Mouse (Mus musculus): ENCODE measurements around the gene Ptprj. TPM values are rescaled to one million over a fixed set of nuclear protein-coding genes. Genes with fewer than 3 reads are reported as not detected.

The Ptprj gene
- polyA plus RNA-seq, 2 experiments, result 2.7 to 3.9 TPM

DNA sequence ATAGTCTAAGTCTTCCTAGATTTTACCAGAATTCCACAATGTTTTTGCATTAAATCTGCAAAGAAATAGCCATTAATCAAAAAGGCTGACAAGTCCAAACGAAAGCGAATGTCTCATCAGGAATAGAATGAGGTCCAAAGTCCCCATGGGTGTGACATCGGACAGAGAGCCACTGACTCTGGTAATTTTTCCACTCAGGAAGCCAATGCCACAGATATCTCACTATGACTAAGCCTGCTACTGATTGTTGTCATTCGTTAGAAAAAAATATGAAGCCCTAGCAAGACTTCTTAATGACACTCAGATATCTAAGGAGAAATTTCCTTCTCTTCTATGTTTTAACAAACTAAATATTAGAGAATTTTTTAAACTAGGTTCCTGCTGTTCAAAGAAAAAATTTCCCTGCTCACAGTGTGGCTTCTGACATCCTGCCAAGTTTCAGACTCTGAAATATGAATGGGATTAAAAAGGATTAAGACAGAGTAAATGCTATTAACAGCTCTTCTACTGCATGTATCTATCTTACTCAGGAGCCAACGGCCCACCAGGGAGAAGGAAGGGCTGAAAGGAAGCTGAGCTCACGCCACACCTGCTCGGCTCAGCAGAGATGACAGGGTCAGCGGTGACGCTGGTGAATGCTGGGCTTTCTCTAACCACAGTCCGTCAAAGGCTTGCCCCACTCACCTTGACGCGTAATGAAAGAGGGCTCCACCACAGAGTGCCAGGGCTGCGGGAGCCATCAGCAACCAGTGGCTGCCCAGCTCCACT lies 90.0 kb downstream of the Ptprj start:
- Histone ChIP-seq H3K4me1 (ENCODE audit: control insufficient read depth, insufficient read depth, low read length) (peaks cover 8% of the 10 kb centered on the region), H3K9ac (ENCODE audit: low read depth, low read length, severe bottlenecking) (no peak overlapping the region), H3K36me3 (ENCODE audit: control insufficient read depth, insufficient read depth, low read length) (no peaks in the 10 kb centered on the region), H3K27ac (replicated peaks; ENCODE audit: low read depth, low read length) (no peak overlapping the region), H3K4me3 (replicated peaks; ENCODE audit: low read length) (no peak overlapping the region), H3K9me3 (ENCODE audit: control insufficient read depth, low read length) (no peaks in the 10 kb centered on the region), H3K27me3 (ENCODE audit: control insufficient read depth, insufficient read depth, low read length) (no peaks in the 10 kb centered on the region), H3K4me2 (replicated peaks; ENCODE audit: low read depth, low read length, severe bottlenecking) (no peak overlapping the region)
- no peak for TF ChIP-seq POLR2A (IDR thresholded peaks at IDR 0.05; ENCODE audit: borderline replicate concordance, extremely low read depth, insufficient read depth, insufficient read length)
- DNase-seq (ENCODE audit: low spot score), result no peak
- WGBS, result 52% methylated on average over 13 of the region's 13 CpGs
- ATAC-seq (ENCODE audit: low FRiP score, low read depth), result no peak

DNA sequence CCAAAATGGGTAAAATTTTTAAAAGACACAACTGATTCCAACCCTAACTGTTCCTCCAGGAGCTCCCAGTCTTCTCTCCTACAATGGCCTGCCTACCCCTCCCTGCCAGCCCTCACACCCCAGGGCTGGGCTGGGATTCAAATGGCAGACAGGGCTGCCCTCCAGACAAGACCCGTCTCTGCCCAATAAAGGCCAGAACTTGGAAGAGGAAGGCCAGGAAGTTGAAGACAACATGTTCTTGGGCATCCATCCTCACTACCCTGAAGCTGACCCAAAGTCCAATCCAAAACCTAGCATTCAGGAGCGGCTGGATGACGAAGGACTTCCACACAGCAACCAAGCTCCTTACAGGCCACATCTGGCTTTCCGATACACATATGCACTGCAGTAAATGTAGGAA lies 90.6 kb downstream of the Ptprj start:
- ATAC-seq (ENCODE audit: low FRiP score, low read depth) (no peak), DNase-seq (ENCODE audit: low spot score) (no peak)
- 74% methylated on average over 4 of the region's 4 CpGs for WGBS
- Histone ChIP-seq H3K36me3 (ENCODE audit: control insufficient read depth, insufficient read depth, low read length) (no peaks in the 10 kb centered on the region), H3K9ac (ENCODE audit: low read depth, low read length, severe bottlenecking) (no peak overlapping the region), H3K4me1 (ENCODE audit: control insufficient read depth, insufficient read depth, low read length) (peaks cover 8% of the 10 kb centered on the region), H3K27ac (replicated peaks; ENCODE audit: low read depth, low read length) (no peak overlapping the region), H3K9me3 (ENCODE audit: control insufficient read depth, low read length) (no peaks in the 10 kb centered on the region), H3K27me3 (ENCODE audit: control insufficient read depth, insufficient read depth, low read length) (no peaks in the 10 kb centered on the region), H3K4me3 (replicated peaks; ENCODE audit: low read length) (no peak overlapping the region), H3K4me2 (replicated peaks; ENCODE audit: low read depth, low read length, severe bottlenecking) (no peak overlapping the region)
- no peak for TF ChIP-seq POLR2A (IDR thresholded peaks at IDR 0.05; ENCODE audit: borderline replicate concordance, extremely low read depth, insufficient read depth, insufficient read length)

DNA sequence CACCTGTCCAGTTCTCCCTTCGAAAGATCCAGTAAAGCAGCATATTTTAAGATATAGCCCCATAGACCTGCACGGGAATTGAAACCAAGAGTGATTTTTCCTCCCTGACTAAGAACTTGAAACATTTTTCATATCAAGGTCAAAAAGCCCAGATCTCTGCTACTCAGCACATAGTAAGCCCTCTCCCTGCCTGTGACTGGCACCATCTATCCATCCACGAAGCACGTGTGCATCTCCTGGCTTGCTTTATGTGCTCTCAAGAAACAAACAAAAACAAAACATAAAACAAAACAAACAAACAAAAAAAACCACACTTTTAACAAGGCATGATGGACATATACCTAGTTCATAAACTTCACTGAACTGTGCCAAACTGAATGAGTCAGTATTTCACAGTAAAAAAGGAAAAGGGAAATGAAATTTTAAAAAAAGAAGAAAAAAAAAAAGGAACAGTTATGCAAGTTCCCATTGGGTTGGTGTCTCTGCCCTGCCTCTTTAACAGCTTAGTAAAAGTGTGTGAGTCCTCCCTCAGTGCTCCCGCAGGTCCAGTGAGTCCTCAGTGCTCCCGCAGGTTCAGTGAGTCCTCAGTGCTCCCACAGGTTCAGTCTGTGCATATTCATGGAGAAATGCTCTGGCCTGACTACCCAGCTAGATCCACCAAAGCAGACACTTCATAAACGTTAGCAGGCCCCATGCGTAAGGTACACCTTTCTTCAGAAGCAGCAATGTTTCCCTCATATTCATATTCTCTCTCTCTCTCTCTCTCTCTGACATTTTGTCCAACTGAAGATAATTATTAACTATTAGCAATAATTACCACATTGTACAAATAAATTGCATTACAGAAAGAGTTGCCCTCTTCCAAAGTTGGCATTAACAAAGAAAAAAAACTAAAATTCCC lies 91.5 kb downstream of the Ptprj start:
- no peak for TF ChIP-seq POLR2A (IDR thresholded peaks at IDR 0.05; ENCODE audit: borderline replicate concordance, extremely low read depth, insufficient read depth, insufficient read length)
- no peak for ATAC-seq (ENCODE audit: low FRiP score, low read depth)
- H3K4me2 ChIP-seq (replicated peaks; ENCODE audit: low read depth, low read length, severe bottlenecking), result no peak overlapping the region
- no peak for DNase-seq (ENCODE audit: low spot score)
- H3K36me3 ChIP-seq (ENCODE audit: control insufficient read depth, insufficient read depth, low read length), result no peaks in the 10 kb centered on the region
- H3K4me1 ChIP-seq (ENCODE audit: control insufficient read depth, insufficient read depth, low read length), result peaks cover 8% of the 10 kb centered on the region
- no peak overlapping the region for H3K4me3 ChIP-seq (replicated peaks; ENCODE audit: low read length)
- WGBS, result 81% methylated on average over 8 of the region's 8 CpGs
- H3K9me3 ChIP-seq (ENCODE audit: control insufficient read depth, low read length), result no peaks in the 10 kb centered on the region
- no peak overlapping the region for H3K9ac ChIP-seq (ENCODE audit: low read depth, low read length, severe bottlenecking)
- no peak overlapping the region for H3K27ac ChIP-seq (replicated peaks; ENCODE audit: low read depth, low read length)
- no peaks in the 10 kb centered on the region for H3K27me3 ChIP-seq (ENCODE audit: control insufficient read depth, insufficient read depth, low read length)

DNA sequence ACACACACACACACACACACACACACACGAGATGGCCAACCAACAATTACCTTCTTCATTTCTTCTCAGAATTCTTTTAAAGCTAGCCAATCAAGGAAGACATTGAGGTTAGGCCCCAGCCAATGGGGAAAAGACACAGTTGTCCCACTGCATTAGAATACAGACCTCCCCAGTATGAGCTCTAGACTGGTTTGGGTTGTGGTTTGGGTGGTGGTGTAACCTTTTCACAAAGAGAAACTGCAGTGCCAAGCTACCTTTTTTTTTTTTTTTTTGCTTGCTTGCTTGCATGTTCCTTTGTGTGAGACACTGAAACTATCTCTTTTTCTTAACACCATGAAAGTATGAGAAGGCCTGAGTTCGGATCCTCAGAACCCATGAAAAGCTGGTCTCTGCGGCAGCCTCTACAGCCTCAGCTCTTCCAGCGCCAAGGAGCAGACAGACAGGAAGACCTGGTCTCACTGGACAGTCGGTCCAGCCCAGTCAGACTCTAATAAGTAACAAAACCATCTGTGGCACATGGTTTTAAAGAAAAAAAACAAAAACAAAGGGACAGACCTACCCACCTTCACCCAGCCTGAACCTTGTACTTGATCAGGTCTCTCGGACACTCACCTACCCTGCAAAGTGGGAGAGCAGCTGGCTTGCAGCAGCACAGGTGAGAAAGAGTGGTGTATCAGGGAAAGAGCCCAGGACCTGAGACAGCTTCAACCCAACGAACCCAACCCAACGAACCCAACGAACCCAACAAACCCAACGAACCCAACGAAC lies 92.8 kb downstream of the Ptprj start:
- no peak for TF ChIP-seq POLR2A (IDR thresholded peaks at IDR 0.05; ENCODE audit: borderline replicate concordance, extremely low read depth, insufficient read depth, insufficient read length)
- no peaks in the 10 kb centered on the region for H3K27me3 ChIP-seq (ENCODE audit: control insufficient read depth, insufficient read depth, low read length)

DNA sequence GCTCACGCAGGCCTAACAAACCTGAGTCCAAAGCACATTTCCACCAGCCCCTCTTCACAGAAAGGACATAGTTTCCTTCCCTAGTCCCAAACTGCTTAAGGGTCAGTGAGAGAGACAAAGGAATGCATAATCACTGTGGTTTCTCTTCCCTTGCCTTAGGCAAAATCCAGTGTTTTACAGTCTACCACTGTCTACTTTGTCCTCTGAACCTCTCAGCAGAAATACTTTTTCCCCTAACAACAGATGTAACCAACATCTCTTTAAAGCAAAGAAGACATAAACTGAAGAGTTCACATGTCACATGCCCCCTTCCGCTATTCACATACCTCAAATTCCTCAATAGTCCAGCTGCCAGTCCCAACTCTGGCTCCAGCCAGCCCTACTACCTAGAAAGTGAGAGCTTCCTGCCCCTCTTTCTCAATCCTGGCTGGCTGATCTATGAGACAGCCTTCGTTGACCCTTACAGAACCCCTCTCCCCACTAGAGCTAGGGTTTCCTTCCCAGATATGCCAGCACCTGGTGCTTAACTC lies 94.2 kb downstream of the Ptprj start:
- DNase-seq (ENCODE audit: low spot score) (no peak), ATAC-seq (ENCODE audit: low FRiP score, low read depth) (no peak)
- Histone ChIP-seq H3K4me1 (ENCODE audit: control insufficient read depth, insufficient read depth, low read length) (peaks cover 8% of the 10 kb centered on the region), H3K36me3 (ENCODE audit: control insufficient read depth, insufficient read depth, low read length) (no peaks in the 10 kb centered on the region), H3K4me3 (replicated peaks; ENCODE audit: low read length) (no peak overlapping the region), H3K27ac (replicated peaks; ENCODE audit: low read depth, low read length) (no peak overlapping the region), H3K27me3 (ENCODE audit: control insufficient read depth, insufficient read depth, low read length) (no peaks in the 10 kb centered on the region), H3K9me3 (ENCODE audit: control insufficient read depth, low read length) (no peaks in the 10 kb centered on the region), H3K9ac (ENCODE audit: low read depth, low read length, severe bottlenecking) (no peak overlapping the region), H3K4me2 (replicated peaks; ENCODE audit: low read depth, low read length, severe bottlenecking) (no peak overlapping the region)
- TF ChIP-seq POLR2A (IDR thresholded peaks at IDR 0.05; ENCODE audit: borderline replicate concordance, extremely low read depth, insufficient read depth, insufficient read length), result no peak
- 63% methylated on average over 3 of the region's 3 CpGs for WGBS

More for the DNA sequence above, 92.8 kb downstream of the Ptprj start:
- Histone ChIP-seq H3K27ac (replicated peaks; ENCODE audit: low read depth, low read length) (no peak overlapping the region), H3K4me1 (ENCODE audit: control insufficient read depth, insufficient read depth, low read length) (peaks cover 8% of the 10 kb centered on the region), H3K9ac (ENCODE audit: low read depth, low read length, severe bottlenecking) (no peak overlapping the region), H3K9me3 (ENCODE audit: control insufficient read depth, low read length) (no peaks in the 10 kb centered on the region), H3K36me3 (ENCODE audit: control insufficient read depth, insufficient read depth, low read length) (no peaks in the 10 kb centered on the region), H3K4me3 (replicated peaks; ENCODE audit: low read length) (no peak overlapping the region), H3K4me2 (replicated peaks; ENCODE audit: low read depth, low read length, severe bottlenecking) (no peak overlapping the region)
- WGBS, result 92% methylated on average over 11 of the region's 11 CpGs
- DNase-seq (ENCODE audit: low spot score) (no peak), ATAC-seq (ENCODE audit: low FRiP score, low read depth) (no peak)
